Mouse (Mus musculus): Measurements from ENCODE around the gene Pth1r.
A peak's percentile ranks its signal among the peaks of the same experiment; 100 is the strongest.

Gene Pth1r

DNA sequence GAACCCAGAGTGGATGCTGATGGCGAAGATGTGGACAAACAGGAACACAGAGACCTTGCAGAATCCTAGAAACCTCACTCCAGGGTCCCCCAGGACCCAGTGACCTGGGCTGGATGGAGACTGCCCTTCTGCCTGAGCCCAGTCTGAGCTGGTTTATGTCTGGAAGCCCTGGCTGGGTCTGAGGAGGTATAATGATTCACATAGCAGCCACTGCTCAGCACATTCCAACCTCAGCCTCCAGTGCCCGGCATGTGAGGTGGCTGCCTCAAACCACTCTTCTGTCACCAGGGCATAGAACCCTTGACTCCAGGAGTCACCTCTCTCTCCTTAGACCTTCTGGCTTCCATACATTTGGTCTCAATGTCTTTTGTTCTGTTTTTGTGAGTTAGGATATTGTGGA is 1.5 kb upstream of the Pth1r start:
- no peak for DNase-seq

DNA sequence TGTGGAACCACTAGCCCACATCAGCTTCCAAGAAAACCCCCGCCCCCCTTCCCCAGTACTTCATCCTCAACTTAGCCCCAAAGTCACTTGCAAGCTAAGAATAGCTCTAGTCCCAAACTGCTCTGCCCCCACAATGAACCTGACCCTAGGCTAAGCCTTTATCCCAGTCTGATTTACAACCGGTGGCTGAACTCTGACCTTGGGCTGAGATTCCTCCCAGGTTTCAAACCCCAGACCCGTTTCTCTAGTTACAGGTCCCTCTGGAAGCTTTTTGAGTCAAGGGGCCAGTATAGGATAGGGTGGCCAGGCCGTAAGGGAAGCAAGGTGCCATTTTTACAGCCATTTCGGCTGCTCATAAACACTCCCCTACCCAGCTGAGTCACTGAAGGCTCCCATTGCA is 707 bp downstream of the Pth1r start:
- DNase-seq, result no peak

- no peak for DNase-seq
Observed at GRCm38 (mm10) chr9:110745752-110746151, 1.2 kb downstream of the Pth1r start.

GRCm38 (mm10) chr9:110743456-110744323 is 3.3 kb downstream of the Pth1r start:
- DNase-seq, result no peak

DNA sequence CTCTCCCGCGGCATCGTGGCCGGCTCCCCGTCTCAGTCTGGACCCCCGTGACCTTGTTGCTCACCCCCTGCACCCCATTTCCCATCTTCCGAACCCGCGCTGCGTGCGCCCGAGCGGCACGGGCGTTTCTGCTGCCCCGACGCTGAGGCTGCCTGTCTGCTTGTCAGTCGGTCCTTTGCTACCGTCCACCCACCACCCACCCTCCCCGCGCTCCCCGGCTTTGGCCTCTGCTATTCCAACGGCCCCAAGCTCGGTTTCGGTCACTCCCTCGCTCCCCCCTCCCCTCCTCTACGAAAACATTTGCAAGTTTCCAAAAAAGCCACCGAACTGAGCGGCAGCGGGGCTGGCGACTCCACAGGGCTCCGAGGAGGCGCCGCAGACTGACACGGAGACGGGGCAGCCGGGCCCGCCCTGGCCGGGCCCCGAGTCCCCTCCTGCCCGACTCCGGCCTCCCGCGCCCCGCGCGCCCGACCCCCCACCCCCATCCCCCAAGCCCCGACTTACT is 3.9 kb downstream of the Pth1r start:
- DNase-seq, result no peak

GRCm38 (mm10) chr9:110742295-110742950 is 4.5 kb downstream of the Pth1r start:
- DNase-seq, result peak in 1 of 2 experiments; percentile 30

DNA sequence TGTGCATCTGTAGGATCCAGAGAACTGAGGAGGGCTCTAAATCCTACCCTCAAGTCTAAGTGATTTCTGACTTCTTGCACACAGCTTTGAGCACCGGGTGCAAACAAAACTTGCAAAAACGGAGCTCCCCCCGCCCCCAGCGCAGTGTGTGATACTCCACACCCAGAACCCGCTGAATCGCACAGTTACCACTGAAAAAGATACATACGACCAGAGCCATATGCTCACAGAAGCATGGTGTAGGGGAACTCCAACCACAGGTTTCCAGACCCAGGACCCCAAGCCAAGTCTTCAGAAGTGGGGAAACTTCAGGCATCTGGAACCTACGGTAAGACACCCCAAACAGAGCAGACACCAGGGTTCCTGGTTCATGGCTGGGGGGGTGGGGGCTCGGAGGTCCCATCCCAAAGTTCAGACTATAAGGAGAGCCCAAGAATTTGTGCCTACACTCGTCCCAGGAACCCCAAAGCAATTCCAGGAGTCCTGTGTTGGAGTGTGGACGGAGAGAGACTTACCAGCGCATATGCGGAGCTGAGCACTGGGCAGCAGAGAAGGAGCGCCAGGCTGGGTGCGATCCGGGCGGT is 5.1 kb downstream of the Pth1r start, which contains the start of gene Myl3:
TSS of gene Myl3 (plus strand) at position 151 of the 584 bp plus-strand sequence.
- DNase-seq, result no peak

GRCm38 (mm10) chr9:110739961-110740360 is 7.0 kb downstream of the Pth1r start:
- no peak for DNase-seq

- no peak for DNase-seq
Observed at GRCm38 (mm10) chr9:110738054-110738453, 8.9 kb downstream of the Pth1r start.

- DNase-seq, result no peak
Observed at GRCm38 (mm10) chr9:110736362-110736761, 10.6 kb downstream of the Pth1r start.

GRCm38 (mm10) chr9:110734154-110734553 is 12.8 kb downstream of the Pth1r start:
- DNase-seq, result no peak

DNA sequence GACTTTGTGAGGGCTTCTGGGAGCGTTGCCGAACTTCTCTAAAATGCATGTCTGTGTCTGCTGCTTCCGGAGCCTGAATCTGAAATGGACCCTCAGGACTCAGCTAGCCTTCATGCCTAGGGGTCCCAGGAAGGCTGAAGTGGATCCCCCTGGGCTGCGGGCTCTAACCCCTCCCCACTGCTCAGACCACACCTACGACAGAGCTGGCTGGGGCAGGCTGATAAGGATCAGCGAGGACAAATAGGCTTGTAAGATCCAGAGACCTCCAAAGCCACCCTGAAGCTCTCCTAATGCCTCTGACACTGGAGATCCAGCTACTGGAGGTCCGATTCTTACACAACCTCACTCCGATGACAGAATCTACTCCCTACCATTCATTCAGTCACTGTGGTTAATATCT is 13.8 kb downstream of the Pth1r start:
- DNase-seq, result no peak

DNA sequence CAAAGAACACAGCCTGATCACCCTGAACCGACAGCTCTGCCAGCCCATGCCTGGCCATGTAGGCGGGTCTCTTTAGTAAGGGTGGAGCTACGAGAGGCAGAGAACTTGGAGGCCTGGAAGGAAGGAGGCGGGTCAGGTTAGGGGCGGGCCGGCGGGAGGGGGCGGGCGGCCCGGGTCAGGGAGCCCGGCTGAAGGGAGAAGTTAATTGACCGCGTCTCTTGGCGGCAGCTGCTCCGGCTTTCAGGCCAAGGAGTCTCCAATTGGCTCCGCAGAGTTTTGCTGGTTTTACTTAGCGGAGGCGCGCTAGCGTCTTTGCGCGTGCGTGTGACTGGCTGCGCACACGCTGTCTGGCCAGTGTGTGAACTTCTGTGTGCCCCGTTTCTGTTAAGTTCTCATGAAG is 14.3 kb downstream of the Pth1r start:
- peak; percentile 39 to 40 for DNase-seq

DNA sequence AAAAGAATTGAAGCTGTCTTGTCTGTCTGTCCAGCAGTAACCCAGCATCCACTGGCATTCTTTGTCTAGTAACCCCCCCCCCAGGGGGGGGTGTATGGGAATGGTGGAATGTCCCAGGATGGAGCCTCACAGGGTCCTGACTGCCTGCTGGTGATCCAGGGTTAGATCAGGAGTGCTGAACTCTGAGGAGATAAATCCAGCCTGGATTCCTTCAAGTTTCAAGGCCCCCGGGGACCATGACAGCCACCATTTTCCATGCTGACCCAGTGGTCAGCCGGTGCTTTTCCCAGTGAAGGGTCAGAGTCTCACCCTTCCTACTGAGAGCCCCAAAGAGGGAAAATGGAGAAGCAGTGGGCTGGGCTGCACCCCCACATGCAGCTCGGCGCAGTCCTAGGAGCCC is 15.1 kb downstream of the Pth1r start:
- no peak for DNase-seq

DNA sequence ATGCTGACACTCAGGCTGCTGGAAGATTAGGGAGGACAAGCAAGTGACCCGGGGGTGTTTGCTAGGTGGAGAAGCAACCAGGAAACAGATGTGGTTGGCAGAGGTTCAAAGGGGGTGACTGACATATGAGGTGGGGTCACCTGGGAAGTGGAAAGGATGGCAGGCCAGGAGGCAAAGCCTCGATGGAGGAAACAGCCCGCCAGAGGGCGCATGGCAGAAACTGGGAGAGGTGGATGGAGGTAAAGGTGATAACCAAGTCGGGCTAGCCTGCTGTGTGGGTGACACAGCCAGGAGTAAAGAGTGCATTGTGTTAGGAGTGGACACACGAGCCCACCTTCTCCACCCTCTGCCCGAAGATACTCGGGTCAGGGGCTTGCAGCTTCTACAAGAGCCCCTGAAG is 17.1 kb downstream of the Pth1r start:
- peak; percentile 59 to 60 for DNase-seq

DNA sequence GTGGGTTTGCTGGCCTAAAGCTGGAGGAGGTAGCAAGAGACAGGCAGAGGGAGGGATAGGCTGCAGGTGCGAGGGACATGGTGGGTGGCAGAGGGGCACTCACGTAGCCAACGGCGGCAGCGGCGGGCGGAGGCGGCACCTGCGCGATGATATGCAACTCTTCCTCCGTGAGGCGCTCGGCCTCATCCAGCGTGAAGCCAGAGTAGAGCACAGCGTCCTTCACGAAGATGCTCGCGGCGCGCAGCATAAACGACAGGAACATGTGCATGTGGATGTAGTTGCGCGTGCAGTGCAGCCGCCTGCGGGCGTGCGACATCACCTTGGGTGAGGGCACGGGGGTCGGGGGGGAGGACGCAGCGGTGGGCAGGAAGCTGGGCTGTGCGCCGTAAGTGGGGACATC is 20.1 kb downstream of the Pth1r start:
- DNase-seq, result no peak

DNA sequence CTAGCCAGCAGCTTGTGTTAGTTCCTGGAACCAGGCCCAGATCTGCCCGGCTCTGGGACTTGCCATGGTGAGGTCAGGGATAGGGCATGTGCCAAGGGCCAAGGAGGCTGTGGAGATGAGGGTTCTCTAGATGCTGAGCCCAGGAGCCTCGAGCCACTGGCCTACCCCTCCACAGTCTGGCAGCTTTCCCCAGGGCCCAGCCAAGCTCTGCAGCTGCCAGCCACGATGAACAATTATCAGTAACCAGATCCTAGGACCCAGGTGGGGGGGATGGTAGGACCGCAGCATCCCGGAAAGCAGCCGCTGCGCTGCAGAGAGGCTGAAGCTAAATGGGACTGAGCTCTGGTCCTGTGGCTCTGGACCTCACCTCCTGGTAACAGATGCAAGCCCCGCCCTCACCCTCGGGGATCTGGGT is 21.2 kb downstream of the Pth1r start:
- no peak for DNase-seq

- DNase-seq, result no peak
Observed at GRCm38 (mm10) chr9:110722060-110722459, 24.9 kb downstream of the Pth1r start.

DNA sequence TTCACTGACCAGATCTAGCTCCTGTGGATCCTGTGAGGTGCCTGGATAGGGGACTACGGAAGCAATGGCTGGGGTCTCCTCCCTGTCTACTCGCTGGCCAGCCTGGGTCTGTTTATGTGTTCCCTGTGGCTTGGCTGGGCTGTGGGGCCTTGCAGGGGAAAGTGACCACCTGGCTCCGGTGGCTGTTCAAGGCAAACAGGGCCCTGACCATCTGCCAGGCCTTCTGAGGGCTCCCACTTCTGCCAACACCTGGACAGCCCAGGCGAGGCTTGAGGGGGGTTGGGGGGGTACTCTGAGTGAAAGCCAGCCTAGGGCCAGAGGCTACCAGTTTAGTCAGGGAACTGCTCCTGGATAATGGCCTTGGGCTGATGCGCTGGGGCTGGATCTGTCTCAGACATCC is 27.0 kb downstream of the Pth1r start:
- DNase-seq, result no peak

DNA sequence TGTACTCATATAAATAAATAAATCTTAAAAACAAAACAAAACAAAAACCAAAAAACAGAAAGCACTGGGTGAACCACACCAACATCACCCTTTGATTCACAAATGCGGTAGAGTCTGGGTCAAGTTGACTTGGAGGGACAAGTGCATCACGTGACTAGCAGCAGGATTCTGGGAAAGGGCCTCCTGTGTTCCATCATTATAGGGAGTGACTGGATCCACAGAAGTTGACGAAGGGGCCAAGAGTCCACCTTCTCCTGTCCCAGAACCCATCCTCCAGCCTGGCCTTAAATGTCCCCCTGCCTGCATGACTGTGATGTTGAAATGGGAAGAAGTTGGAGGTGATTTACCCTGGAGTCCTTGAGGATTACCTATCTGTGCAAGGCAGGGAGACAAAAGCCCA is 28.1 kb downstream of the Pth1r start:
- DNase-seq, result no peak

DNA sequence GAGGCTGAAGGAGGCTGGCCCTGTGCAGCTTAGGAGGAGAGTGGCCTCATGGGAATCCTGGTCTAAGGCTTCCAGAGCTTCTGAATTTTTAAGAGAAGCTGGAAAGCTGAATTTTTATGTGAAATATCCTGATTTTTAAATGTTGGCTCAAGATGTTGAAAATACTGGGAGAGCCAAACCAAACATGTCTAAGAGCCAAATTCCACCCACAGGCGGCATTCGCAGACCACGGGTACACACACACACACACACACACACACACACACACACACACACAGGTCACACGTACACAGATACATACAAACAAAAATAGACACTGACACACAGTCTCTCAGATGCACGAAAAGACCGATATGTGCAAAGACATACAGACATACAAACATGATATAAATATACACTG is 28.9 kb downstream of the Pth1r start:
- no peak for DNase-seq

DNA sequence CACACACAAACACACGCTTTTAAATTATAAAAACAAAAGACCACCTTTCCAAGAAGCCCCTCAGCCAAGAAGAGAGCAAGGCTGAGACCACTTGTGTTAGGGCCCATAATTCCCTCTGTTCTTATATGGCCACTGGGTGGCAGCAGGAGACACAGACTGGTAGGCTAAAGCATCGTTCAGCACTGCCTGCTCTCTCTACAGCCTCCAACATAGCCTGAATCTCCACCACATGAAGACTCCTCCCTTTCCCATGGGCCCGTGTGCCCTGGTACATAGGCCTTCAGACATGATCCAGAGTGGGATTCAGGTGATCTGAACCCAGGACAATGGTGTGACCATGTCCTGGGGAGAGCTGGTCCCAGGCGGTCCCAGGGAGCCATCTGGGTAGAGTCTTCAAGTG is 30.2 kb downstream of the Pth1r start:
- peak; percentile 31 to 40 for DNase-seq

DNA sequence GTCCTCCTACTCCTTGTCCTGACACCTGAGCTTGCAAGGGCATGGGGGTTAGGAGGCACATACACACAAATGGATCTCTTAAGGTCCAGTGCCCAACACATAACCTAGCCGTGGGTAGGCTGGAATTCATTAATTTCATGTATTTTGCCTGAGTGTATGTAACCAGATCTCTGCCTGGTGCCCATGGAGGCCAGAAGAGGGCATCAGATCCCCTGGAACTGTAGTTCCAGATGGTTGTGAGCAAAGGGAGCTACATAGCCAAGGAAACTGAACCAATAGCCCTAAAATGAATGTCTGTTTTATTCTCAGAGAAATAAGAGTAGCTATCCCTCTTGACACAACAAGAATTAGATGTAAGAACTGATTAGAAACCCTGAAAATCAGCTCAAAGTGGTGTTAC is 31.5 kb downstream of the Pth1r start:
- no peak for DNase-seq

GRCm38 (mm10) chr9:110713389-110713788 is 33.6 kb downstream of the Pth1r start:
- no peak for DNase-seq
